Mouse (Mus musculus): ENCODE measurements around the gene Nop9.

DNA sequence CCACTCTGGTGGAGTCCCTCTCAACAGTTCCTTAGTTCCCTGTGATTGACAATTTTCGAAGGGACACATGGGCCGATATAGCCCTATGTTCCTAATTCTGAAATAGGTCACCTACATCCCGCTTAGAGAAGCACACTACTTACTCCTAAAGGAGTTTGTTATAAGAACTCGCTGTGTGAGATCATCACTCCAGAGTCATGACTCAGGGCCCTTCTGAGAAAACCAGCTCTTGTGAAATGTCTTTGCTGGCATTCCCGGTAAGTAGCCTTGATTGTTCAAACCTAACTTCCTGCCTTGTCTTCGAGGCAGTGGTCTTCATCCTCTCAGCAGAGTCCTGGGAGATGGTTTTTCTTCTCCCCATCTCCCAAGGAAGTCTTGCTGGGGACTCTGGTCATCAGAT, 23.1 kb downstream of the Nop9 start:
- no peak for TF ChIP-seq CTCF (IDR thresholded peaks at IDR 0.05; ENCODE audit: low read depth, low read length)
- TF ChIP-seq POLR2AphosphoS5 (IDR thresholded peaks at IDR 0.05; ENCODE audit: insufficient replicate concordance, low read depth, low read length): no peak
- TF ChIP-seq GATA1 (IDR thresholded peaks at IDR 0.05; ENCODE audit: borderline replicate concordance, low read length): no peak
- no peak for TF ChIP-seq GATA2 (IDR thresholded peaks at IDR 0.05; ENCODE audit: borderline replicate concordance, low read depth, low read length)
- no peak for TF ChIP-seq TAL1 (conservative IDR thresholded peaks at IDR 0.05; ENCODE audit: low read depth, low read length)

All from G1E (cell line).